Mouse (Mus musculus) ES-Bruce4 (cell line): Measurements from ENCODE around the gene Sh3bgrl3. TPM values are rescaled to one million over a fixed set of nuclear protein-coding genes. Genes with fewer than 3 reads are reported as not detected.
A peak's percentile ranks its signal among the peaks of the same experiment; 100 is the strongest.

Experiments used
- H3K27ac ChIP-seq: 2 replicates; pipeline ENCODE4 v1.5.1; 2012; ENCODE audit warnings: low read length, inconsistent platforms; ENCODE audit not compliant: insufficient read depth
- H3K27me3 ChIP-seq: 2 replicates; pipeline ENCODE4 v1.6.1; 2012; ENCODE audit warnings: mild to moderate bottlenecking, low read length, inconsistent platforms; ENCODE audit not compliant: control insufficient read depth, poor library complexity, insufficient read depth, severe bottlenecking
- H3K36me3 ChIP-seq: 2 replicates; pipeline ENCODE4 v1.6.1; 2012; ENCODE audit warnings: inconsistent platforms, mild to moderate bottlenecking, low read length, moderate library complexity; ENCODE audit not compliant: control insufficient read depth, poor library complexity, insufficient read depth, severe bottlenecking
- H3K4me1 ChIP-seq: one replicate; pipeline ENCODE4 v1.8.1; 2011; ENCODE audit warnings: low read length; ENCODE audit not compliant: control insufficient read depth, insufficient read depth
- H3K4me3 ChIP-seq: 2 replicates; pipeline ENCODE4 v1.5.1; 2011; ENCODE audit warnings: low read depth, mild to moderate bottlenecking, low read length
- H3K9ac ChIP-seq: 2 replicates; pipeline ENCODE4 v1.6.1; 2012; ENCODE audit warnings: low read depth, mild to moderate bottlenecking, inconsistent platforms; ENCODE audit not compliant: poor library complexity, severe bottlenecking
- H3K9me3 ChIP-seq: replicated peaks from 2 replicates; pipeline ENCODE4 v1.6.1; 2012; ENCODE audit warnings: mild to moderate bottlenecking, low read length, inconsistent platforms; ENCODE audit not compliant: control insufficient read depth, poor library complexity, insufficient read depth, severe bottlenecking
- CTCF ChIP-seq: IDR thresholded peaks from one replicate; pipeline ENCODE4 v1.8.1; 2011; ENCODE audit warnings: low read depth, low read length
- EP300 ChIP-seq: IDR thresholded peaks from 2 replicates; pipeline ENCODE4 v1.6.1; 2011; ENCODE audit warnings: low read depth, low read length; ENCODE audit not compliant: insufficient read depth
- POLR2A ChIP-seq: IDR thresholded peaks from one replicate; pipeline ENCODE4 v1.8.1; 2011; ENCODE audit warnings: low read length; ENCODE audit not compliant: insufficient read depth
- polyA plus RNA-seq: library from polyadenylated mRNA; stranded (reverse); fragments of >200 nt; gene quantifications from 2 replicates; pipeline ENCODE4 v1.2.4, GENCODE M21; 2011; ENCODE audit warnings: low read depth; ENCODE audit not compliant: missing spikeins, insufficient read depth, insufficient read length

The Sh3bgrl3 gene
- polyA plus RNA-seq, 1 experiment: 106 TPM

DNA sequence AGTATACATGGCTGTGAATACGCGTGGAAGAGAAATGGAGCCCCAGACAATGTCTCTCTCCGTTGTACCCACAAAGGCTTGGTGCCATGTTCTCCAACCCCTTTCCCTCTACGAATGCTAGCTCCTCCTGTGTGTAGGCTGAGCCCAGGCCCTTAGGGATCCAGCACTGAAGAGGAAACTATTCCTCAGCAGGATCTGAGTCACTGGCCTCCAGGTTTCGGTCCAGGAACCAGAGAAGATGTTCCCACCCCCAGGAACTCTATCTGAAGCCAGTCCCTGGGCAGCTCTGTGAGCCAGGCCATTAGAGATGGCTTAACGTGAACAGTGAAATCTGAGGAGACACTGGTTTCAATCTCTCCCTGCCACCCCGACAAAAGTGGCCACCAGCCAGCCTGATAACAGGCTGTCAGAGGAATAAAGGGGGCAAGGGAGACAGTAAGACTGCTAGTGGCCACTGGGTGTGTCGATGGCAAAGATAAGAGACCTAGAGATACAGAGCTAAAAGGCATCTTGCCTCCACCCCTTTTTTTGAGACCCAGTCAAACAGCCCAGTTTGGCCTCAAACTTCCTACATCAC lies 4.0 kb upstream of the Sh3bgrl3 start:
- H3K27ac ChIP-seq: no peak overlapping the region
- no peak for TF ChIP-seq CTCF
- no peak for TF ChIP-seq POLR2A
- TF ChIP-seq EP300: no peak
- H3K9ac ChIP-seq: no peak overlapping the region
- H3K36me3 ChIP-seq: peaks cover 18% of the 10 kb centered on the region
- no peaks in the 10 kb centered on the region for H3K4me1 ChIP-seq
- H3K27me3 ChIP-seq: no peaks in the 10 kb centered on the region
- no peaks in the 10 kb centered on the region for H3K9me3 ChIP-seq
- H3K4me3 ChIP-seq: no peak overlapping the region

DNA sequence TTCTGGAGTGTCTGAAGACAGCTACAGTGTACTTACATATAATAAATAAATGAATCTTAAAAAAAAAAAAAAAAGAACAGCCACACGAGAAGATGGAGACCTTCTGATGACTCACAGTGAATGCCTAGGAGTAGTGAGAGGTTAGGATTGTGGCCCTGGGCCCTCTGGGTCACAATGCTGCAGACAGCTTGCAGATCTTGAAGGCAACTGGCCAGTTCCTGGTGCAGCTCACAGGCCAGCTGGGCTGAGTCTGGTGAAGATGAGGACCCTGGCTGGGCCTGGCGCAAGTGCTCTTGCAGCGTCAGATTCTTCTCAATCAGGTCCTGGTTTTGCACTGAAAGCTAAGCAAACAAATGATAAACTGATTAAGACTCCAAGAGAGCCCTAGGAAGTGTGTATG lies 3.5 kb upstream of the Sh3bgrl3 start:
- no peaks in the 10 kb centered on the region for H3K4me1 ChIP-seq
- no peak overlapping the region for H3K4me3 ChIP-seq
- no peak overlapping the region for H3K27ac ChIP-seq
- TF ChIP-seq EP300: no peak
- no peak for TF ChIP-seq CTCF
- no peak for TF ChIP-seq POLR2A
- no peaks in the 10 kb centered on the region for H3K9me3 ChIP-seq
- no peaks in the 10 kb centered on the region for H3K27me3 ChIP-seq
- H3K9ac ChIP-seq: no peak overlapping the region
- H3K36me3 ChIP-seq: peaks cover 18% of the 10 kb centered on the region

DNA sequence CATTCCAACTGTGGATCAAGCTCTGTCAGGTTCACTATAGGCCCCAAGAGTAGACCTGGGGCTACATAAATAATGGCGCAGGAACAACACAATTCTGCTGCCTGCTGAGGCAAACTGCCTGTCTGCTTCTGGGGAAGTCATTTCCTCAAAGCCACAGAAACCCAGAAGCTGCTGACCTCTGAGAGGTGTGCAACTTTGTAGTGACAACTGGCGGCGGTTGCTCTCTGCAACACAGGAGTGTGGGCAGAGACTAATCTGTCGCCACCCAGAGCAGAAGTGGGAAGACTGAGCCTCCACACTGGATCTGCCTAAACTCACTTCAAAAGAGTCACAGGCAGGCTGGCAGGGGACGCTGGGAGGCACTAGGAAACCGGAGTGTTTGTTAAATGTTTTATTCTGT lies 893 bp upstream of the Sh3bgrl3 start:
- Histone ChIP-seq H3K4me3 (no peak overlapping the region), H3K4me1 (peaks cover 4% of the 10 kb centered on the region), H3K27me3 (no peaks in the 10 kb centered on the region), H3K9me3 (no peaks in the 10 kb centered on the region), H3K27ac (no peak overlapping the region), H3K36me3 (peaks cover 13% of the 10 kb centered on the region), H3K9ac (no peak overlapping the region; the same call in 1 of the 2 replicates)
- TF ChIP-seq POLR2A: no peak
- TF ChIP-seq CTCF: no peak
- TF ChIP-seq EP300: no peak

DNA sequence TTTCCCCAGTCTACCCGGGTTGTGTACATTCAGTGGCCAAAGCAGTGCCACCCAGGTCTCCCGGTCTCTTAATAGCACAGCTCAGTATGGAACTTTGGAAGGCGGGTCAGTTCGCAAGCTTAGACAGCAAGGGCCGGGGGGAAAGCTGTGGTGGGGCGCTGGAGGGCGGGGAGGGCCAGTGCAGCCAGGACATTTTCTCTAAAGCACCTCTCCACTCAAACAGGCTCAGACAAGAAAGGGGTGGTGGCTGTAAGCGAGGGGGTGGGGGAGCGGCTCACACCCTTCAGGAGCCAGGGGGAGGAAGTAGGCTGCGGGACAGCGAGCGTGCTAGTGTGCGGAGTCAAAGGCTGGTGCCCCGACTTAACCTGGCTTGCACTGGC lies 384 bp upstream of the Sh3bgrl3 start:
- TF ChIP-seq POLR2A (no peak), EP300 (no peak), CTCF (no peak)
- Histone ChIP-seq H3K27me3 (no peaks in the 10 kb centered on the region), H3K36me3 (peaks cover 13% of the 10 kb centered on the region), H3K9me3 (no peaks in the 10 kb centered on the region), H3K9ac (peak overlapping the region; percentile 74), H3K27ac (peak overlapping the region; percentile 60; the same call in 1 of the 2 replicates), H3K4me1 (peaks cover 5% of the 10 kb centered on the region), H3K4me3 (peak overlapping the region; percentile 68)

DNA sequence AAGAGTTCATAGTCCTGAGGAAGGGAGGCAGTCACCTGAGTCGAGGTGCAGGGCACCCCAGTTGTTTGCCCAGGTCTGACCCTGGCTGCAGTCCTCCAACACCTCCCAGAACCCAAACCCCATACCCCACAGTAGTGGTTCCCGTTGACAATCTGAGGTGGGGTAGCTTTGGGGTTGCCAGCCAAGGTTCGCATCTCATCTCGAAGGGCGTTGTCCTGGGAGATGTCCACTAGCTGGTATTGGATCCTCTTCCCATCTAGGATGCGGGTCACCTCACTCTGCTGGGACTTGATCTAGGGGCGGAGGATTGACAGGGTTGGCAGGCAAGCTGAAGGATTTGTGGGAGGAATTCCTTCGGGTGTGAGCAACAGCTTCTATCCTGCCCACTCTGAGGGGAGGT lies 796 bp downstream of the Sh3bgrl3 start:
- Histone ChIP-seq H3K9ac (peak overlapping the region; percentile 74), H3K9me3 (no peaks in the 10 kb centered on the region), H3K4me1 (peaks cover 9% of the 10 kb centered on the region), H3K27me3 (no peaks in the 10 kb centered on the region), H3K4me3 (peak overlapping the region; percentile 86), H3K27ac (no peak overlapping the region), H3K36me3 (peaks cover 13% of the 10 kb centered on the region)
- TF ChIP-seq POLR2A (no peak), EP300 (no peak), CTCF (no peak)

DNA sequence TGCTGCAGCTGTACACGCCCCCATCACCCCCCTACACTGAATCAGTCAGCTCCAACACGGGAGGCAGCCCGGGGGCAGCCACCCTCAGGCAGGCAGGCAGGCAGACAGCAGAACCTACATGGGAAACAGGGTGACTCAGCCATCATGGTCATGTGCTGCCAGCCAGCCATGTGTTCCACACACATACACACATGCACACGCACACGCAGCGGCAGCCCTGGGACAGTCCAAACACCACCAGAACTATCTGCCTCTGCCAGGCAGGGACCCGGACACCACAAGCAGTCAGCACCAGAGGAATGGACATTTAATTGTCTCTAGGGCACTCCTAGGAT lies 1.5 kb downstream of the Sh3bgrl3 start:
- H3K4me3 ChIP-seq: no peak overlapping the region

More for the DNA sequence above, 1.5 kb downstream of the Sh3bgrl3 start:
- no peaks in the 10 kb centered on the region for H3K27me3 ChIP-seq
- TF ChIP-seq CTCF (no peak), EP300 (no peak), POLR2A (no peak)
- H3K4me1 ChIP-seq: peaks cover 11% of the 10 kb centered on the region
- no peak overlapping the region for H3K27ac ChIP-seq
- H3K36me3 ChIP-seq: peaks cover 9% of the 10 kb centered on the region
- no peaks in the 10 kb centered on the region for H3K9me3 ChIP-seq
- H3K9ac ChIP-seq: no peak overlapping the region
